Mouse (Mus musculus): Measurements from ENCODE around the gene 1500011B03Rik.

DNA sequence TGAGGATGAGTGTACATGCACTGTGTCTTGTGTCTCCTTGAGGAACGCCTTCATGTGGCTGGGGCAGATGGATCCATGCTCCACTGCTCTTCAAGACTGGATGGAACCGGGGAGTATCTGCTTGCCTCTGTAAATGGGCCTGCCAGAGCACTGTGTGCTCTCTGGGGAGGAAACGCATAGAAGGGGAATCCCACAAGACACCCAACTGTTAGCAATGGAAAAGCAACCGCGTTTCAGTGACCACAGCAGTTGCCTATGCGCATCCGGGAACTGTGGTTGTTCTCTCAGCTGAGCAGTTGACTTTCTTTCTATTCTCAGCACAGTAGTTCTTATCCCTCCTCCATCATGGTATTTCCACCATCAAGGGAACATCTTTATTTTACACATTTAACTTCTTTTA is 41.5 kb upstream of the 1500011B03Rik start:
- TF ChIP-seq CTCF (conservative IDR thresholded peaks at IDR 0.05; ENCODE audit: insufficient read depth, insufficient read length, low read depth, low read length) (no peak), POLR2A (IDR thresholded peaks at IDR 0.05; ENCODE audit: low read depth, low read length) (no peak)
